Mouse (Mus musculus) lung, postnatal 10 days (tissue): ENCODE data around the gene Tmem39a.

Experiments used
- DNase-seq: peaks from one replicate; pipeline ENCODE4 v3.0.0; 2021

Tmem39a gene

DNA sequence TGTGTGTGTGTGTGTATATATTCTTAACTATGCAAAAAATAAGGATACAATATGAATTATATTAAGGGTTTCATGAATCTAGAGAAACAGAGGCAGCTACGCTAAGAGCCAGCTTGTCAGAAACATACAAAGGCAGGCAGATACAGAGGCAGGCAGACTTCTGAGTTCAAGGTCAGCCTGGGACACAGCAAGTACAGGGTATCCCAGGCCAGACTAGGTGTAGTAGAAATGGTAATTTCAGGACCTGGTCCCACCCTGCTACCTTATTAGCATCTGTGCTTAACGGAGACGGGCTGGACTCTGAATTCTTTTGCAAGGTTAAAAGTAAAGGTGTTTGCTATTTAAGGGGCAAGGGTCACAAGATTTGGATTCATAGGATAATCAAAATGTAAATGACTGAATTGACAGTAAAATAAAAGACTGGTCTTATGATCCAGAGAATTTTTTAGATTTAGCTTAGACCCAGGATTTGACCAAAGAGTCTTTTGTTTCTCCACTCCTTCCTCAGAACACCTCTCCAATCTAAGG, at the start of gene Tmem39a:
Tmem39a (plus strand) TSS at position 478 of the 528 bp plus-strand sequence.
- DNase-seq: no peak

DNA sequence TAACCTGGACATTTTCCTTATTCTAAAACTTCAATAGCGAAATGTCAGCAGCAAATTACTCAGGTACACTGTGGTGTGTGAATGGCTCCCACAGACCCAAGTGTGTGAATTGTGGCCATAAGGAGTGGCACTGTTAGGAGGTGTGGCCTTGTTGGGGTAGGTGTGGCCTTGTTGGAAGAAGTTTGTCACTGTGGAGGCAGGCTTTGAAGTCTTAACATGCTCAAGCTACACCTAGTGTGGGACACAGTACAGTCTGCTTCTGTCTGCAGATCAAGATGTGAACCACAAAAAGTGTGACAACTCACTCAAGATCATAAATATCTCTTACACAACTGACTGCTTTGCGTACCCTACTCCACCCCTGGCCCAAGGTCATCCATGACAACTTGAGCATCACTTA, 47.7 kb upstream of the Tmem39a start:
- DNase-seq: no peak

DNA sequence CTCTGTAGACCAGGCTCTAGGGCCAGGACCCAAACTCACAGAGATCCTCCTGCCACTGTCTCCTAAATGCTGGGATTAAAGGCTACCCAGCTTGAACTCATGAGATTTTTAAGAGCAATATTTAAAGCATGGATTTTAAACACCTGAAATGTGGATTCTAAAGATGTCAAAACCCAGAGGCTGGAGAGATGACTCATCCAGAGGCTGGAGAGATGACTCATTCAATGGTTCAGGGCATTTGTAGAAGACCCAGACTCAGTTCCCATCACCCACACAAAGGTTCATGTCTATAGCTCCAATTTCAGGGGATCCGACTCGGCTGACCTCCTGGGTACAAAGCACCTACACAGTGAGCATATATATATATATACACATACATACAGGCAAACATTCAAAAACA, 39.4 kb upstream of the Tmem39a start:
- DNase-seq: no peak

DNA sequence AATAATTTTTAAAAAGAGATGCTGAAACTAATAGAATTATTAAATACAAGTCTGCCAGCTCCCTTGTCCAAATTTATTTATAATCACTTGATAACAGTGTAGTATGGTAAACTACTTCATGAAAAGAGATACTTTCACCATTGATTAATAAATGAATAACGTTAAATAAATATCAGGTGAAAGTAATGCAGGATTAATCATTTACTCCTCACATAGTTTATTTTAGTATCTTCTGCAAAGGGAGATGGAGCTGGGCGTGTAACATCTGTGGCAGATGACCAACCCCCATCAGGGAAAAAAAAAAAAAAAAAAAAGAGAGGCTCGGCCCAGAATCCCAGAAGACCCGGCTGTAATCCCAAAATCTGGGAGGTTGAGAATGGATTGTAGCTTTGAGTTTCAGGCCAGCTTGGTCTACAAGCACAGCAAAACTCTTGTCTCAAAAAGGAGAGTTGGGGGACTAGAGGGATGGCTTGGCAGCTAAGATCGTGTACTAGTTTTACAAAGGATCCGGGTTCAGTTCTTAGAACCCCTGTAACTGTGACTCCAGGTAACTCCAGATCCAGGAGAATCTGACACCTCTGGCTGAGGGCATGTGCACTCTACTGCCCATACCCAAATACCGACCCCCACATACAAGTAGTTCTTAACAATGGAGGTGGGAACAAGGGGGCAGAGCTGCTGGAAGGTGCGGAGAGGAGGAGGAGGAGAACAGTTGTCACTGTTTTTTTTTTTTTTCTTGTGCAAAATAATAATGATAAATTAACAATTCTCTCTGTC, 37.1 kb upstream of the Tmem39a start:
- no peak for DNase-seq

DNA sequence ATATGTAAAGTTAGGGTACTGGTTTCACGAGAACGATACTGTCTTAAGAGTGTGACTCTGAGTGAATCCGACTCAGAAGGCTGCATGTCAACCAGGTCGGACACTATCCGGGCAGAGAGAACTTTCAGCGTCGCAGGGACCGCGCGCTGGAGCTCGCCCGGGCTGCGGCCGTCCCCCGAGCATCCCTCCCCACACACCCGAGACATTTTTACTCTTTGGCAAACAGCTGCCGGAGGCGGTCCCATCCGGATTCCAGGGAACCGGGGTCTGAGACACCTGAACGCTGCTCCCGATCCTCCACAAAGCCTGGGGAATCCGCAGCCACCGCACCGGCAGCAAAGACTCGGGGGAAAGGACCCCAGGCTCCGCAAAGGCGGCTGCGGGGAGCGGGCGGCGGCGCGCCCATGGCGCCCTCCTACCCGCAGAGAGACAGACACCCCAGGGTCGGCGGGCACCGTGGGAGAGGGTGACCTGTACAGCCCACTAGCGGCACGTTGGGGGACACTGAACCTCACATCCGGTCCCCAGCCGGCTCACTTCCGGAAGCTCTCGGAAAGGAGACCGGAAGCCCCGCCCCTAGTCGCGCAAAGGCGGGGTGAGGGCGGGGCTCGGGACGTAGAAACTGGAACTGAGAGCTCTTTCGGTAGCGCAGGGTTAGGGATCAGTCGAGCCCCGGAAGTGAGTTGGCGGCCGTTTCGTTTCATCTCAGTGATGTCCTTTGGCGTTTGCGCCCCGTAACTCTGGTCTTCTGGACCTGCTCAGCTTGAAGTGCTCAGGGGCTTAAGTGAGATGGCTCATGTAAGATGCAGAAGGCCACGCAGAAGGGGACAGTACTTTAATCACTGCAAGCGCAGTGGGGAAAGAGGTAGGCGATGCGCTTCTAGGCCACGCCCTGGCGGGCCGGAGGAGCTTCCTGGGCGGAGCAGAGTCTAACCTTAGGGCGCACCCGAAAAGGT, 36.1 kb upstream of the Tmem39a start, which contains the start of gene Timmdc1:
Timmdc1 (minus strand) TSS at position 535 of the 956 bp plus-strand sequence.
- peak; percentile 96 for DNase-seq

DNA sequence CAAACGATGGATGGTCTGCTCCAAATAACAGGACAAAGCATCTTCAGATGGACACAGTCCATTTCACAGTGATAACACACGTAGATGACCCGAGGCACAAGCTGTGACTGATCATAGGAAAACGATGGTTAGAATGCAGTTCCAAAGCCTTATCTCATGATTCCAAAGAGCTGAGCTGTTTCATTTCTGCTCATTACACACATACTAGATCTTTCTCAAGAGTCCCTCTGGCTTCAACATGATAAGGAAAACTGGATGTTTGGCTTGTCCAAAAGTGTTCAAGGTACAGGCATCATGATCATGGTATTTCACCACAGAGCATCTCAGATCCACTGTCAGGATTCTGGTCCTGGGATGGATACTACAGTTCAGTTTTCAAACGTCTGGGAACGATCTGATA, 32.2 kb upstream of the Tmem39a start:
- DNase-seq: no peak

DNA sequence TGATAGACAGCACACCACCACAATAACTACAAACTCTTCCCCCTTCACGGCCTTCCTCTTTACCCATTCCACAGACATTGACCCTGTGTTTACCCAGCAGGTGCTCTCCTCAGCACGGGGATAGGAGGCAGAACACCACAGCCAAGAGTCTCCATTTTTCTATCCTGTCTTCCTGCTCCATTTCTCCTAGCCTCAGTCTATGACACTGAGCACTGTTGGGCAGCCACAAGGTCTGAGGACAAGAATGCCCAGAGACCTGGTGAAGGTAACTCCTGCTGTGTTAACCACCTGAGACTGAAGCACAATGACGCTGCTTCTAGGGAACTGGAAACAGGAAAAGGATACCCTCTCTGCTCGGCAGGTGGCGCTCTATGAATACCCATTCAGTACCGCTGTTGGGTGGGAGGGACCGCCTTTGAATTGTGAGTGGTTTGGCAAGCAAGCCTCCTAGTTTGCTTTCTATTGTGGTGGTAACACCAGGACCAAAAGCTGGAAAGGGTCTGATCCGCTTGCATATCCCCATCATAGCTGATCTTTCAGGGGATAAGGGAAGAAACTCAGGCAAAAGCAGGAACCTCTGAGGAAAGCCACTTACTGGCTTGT, 21.9 kb upstream of the Tmem39a start:
- peak; percentile 88 for DNase-seq

DNA sequence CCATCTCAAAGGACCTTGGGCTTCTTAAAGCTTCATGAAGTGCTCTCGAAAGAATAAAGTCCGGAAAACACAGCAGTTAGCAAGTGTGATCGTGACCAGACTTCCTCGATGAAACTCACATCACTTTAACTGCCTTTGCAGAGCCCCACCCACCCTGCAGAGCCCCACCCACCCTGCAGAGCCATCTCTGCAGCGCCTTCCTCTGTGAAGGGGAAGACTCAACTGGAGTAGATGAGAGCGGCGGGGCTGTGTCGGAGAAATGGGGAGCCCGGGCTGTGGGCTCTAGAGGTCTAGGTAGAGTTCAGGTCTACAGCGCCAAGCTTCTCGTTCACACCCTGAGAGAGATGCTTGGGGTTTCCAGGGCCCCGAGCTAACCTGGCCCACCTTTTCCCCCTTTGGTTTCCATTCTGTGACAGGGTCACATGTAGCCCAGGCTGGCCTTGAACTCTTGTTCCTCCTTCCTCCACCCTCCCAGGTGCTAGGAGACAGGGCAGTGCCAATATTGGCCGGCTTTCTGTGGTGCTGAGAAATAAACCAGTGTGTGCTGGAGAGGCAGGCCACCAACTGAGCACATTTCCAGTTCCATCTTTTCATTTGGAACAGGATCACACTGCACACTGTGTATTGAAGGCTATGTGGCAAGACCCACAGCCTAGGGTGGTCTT, 19.6 kb upstream of the Tmem39a start:
- DNase-seq: no peak

DNA sequence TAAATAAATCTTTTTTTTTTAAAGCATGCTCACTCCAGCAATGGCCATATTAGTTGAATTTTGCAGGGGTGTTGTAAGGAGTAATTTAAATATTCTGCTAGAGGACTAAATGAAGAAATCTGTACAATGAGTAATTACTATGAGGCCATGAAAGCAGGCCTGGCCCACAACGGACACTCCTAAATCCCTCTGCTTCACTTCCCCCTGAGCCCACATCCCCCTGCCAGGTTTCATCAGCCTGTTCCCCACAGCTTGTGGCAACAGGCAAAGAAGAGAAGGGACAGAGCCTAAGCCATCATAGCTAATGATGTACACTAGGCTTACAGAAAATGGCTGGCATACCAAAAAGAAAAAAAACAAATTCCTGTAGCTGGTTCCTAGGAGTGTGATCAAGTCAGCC, 10.5 kb upstream of the Tmem39a start:
- no peak for DNase-seq

DNA sequence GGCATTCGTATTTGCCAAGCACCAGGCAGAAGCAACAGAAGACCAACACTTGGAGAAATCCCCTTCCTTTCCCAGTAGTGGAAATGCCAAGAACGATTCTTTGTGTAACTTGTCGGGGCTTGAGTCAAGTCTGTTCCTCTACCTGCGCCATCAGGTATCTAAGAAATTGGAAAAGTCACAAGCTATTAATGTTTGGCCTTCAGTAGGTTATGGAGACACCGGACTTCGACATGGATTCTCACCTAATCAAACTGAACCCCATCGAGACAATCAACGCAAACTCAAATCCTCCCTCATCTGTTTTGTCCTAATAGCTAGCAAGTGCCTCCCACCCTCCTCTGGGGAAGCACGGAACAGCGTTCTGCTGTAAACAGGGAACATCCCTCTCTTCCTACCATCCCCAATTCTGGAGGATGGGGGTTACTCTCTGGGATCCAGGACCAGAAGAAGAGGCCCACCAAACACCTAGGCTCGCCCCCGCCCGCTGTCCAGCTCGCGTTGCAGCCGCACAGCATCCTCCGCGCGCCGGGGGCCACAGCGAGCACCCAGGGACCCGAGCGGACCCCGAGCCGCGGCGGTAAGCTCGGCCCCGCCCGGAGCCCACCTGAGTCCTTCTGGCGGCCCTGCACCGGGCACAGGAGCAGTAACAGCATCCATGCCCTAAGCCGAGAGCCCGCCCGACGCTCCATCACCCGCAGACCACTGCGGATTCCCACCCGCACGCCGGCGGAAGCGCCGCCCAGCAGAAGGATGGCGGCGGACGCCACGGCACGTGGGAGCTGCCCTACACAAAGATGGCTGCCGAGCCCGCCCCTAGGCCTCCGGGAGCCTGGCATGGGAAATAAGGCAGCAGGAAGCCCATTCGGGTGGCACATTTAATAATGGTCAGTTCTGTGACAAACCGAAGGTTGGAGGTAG, 8.8 kb upstream of the Tmem39a start, which contains the start of gene Poglut1:
Poglut1 (minus strand) TSS at position 780 of the 918 bp plus-strand sequence.
- peak; percentile 87 for DNase-seq

DNA sequence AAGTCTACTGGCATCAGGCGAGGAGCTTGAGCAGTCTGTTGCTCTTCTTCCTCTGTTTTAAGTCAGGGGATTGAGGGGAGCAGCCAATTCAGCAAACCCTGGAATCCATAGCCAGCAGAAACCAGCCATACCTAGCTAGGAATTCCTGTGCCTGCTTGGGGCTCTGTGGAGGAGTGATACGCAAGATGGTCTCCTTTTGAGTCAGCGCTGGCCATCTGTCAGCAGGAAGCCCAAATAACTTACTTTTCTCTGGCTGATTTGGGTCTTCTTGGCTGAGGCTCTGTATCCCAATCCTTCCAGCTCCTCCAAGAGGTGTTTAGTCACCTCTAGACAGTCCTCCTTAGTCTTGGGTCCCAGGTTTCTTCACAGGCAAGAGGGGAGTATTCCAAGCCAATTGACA, 2.5 kb upstream of the Tmem39a start:
- DNase-seq: no peak

DNA sequence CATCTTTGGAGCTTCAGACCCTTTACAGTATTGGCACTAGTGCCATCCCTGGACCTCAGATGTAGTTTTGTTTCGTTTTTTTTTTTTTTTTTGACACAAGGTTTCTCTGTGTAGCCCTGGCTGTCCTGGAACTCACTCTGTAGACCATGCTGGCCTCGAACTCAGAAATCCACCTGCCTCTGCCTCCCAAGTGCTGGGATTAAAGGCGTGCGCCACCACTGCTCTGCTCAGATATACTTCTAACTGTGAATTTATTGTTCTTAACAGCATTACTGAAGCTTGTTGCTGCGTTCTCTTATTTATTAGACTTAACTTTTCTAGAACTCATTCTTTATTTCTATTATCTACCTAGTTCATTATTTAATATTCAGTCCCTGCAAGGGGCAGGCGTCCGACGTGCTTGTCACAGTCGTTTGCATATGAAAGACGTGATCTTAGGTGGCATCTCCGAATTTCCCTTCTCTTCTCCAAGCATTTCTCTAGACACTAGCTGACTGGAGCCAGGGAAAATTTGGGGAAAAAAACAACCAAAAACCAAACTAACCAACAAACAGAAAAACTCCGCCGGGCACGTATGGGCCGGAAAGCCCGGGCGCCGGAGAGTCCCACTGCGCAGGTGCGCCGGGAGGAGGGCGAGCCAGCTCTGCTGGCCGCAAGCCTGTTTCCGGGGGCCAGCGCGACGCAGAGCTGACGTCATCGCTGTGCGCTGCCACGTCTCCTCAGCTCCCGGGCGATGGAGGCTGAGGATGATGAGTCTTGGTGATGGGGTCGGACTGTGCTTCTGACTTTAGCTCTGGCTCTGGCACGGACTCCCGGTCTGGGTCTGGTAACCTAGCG, 3.9 kb downstream of the Tmem39a start:
- DNase-seq: peak; percentile 96

DNA sequence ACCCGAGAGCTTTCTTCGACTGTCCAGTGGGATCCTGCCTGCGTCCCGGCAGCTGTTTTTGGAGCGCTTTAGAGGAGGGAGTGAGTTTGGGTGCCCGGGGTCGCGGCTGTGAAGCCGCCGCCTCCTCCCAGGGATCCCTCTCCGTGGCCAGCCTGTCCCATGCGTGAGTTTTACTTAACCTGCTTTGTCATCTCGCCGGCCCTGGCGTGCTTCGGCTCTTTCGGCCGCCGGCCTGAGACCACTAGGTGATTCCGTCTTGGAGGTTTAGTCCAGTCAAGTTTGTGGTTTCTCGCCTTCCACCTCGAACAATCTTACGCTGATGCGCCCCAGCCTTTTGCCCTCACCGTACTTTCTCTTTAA, 4.5 kb downstream of the Tmem39a start:
- DNase-seq: no peak

DNA sequence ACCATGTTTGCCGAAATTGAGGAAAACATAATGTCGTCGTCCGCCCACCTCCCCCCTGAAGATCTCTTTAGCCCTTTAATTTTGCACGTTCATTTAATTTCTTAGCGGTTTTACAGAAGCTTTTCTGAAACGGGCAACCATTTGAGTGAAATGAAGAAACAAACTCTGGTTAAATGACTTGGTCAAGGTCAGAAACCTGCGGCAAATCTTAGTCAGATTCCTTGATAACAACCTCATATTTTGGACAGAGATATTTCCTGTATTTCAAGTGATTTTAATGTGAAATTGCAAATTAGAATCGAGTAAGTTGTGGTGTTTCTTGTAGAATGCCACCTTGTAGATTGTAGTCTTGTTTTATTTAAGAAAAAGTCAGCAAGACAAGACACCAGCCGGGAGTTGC, 5.0 kb downstream of the Tmem39a start:
- no peak for DNase-seq

DNA sequence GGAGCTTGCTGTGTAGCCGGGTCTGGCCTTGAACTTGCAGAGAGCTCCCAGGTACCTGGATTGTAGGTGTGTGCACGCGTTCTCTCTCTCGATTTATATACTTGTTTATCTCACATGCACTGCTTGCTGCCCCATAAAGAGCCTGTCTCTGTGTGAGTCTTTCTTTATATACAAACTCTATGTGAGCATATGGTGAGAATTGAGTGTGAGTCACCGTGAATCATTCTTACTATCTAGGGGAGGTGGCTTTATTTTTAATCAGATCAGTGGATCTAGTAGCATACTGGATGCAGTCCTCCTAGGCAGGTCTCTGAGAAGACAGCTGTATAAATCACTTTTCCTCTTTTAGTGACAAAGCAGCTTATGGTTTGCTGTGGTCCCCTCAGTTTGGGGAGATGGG, 9.7 kb downstream of the Tmem39a start:
- no peak for DNase-seq

DNA sequence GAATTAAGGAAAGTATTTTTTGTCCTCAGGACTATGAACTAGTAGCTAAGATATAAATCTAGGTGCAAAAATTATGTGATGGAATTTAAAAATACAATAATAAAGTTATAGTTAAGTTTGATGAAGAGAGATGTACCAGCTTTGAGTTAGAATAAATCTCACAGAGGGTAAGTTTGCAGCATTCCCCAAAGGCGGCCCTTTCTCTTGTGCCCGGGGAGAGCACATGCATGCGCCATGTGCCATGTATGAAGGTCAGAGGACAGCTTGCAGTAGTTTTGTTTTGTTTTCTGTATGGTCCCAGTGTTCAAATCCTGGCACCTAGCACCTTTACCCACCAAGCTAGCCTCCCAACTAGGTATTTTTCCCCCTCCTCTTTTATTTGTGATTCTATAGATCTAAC, 13.0 kb downstream of the Tmem39a start:
- DNase-seq: no peak

DNA sequence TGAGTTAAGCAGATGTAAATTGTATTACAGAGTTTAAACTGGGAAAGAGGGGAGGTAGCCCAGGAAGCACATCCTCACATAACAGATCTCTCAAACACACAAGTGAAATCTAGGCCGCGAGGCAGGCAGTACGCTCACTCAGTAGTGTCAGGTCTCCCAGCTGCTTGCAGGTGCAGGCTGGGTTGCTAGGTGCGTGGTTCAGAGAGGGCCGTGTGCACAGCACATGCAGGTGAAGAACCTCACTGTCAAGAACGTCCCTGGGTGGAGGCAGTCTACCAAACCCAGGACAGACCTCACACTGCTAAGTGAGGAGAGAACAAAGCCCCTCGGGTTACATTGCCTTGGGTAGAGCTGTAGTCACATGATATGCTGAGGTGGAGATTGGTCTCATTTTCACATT, 26.3 kb downstream of the Tmem39a start:
- no peak for DNase-seq

DNA sequence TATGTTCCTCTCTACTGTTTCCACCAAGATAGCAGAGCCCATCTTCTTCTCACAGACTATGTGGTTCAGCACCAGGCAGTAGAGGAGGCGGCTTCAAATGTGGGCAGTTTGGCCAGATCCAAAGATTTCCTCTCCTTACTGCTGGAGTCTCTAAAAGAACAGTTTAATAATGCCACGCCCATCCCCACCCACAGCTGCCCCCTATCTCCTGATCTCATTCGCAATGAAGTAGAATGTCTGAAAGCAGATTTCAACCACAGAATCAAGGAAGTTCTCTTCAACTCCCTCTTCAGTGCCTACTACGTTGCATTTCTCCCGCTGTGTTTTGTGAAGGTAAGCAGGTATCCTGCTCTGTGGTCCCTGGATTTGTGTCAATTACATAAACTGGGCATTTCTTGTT, 26.7 kb downstream of the Tmem39a start:
- no peak for DNase-seq

DNA sequence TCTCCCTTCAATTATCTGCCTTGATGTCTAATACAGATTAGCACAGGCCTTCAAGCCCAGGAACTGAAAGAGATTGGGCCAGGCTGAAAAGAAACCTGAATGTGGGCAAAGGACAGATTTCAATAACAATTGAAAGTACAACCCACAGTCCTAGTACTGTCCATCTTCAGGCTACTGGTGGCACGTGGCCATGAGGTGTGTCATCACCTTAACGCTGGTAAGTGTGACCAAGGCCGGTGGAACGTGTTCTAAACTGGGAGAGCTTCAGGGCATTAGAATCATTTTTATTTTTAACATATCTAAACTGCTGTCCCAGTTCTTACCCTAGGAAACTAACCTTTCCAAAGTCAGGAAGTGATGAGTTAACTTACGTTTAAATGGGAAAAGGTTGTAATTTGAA, 28.7 kb downstream of the Tmem39a start:
- DNase-seq: no peak

DNA sequence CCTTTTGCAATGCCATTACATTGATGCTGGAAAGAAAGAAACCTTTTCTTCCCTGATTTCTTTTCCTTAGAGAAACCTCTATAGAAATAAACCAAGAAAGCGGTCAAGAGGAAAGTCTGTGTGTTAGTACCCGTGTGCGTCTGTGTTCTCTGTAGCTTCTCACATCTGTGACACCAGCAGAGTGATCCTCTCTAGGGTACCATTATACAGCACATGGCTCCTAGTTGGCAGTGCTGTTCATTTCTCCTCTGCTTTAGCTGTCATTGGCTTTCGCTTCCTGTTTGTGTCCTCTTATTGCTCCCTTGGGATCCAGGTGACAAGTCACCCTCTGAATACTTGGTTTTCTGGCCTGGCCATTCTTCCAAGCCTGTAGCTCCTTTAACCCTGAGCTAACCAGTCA, 29.1 kb downstream of the Tmem39a start:
- DNase-seq: no peak

DNA sequence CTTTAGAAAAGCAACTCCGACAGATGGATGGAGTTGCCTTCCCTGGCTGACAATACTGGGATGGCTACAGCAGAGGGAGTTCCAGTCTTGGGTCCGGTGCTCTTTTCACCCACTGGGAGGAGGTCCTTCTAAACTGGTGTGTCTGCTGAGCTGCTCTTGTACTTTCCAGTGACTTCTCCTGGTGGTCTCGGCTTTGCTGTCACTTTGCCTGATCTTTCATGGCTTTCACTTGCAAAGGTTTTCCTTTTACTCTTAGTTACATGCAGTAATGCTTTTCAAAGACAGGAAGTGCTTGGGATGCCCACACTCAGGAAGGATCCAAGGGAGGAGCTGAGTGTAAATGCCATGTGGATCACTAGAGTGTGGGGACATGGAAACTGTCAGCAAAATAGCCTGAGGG, 33.0 kb downstream of the Tmem39a start:
- DNase-seq: no peak
